Mouse (Mus musculus) heart, embryonic 11.5 days (tissue): ENCODE results near the gene Trpm4. TPM values are rescaled to one million over a fixed set of nuclear protein-coding genes. Genes with fewer than 3 reads are reported as not detected.
A peak's percentile ranks its signal among the peaks of the same experiment; 100 is the strongest.

Experiments used
- ATAC-seq: fragments of 200-750 bp; cut with Nextera tagmentation; replicated peaks from 2 replicates; pipeline ENCODE4 v1.8.0; 2017; ENCODE audit warnings: moderate library complexity; ENCODE audit not compliant: insufficient number of reproducible peaks, low FRiP score, low TSS enrichment
- H3K27ac ChIP-seq: fragments of 300-500 bp; sonication (generic); 2 replicates; pipeline ENCODE4 v1.5.1; 2014; ENCODE audit warnings: mild to moderate bottlenecking, low read depth, low read length
- H3K27me3 ChIP-seq: fragments of 300-500 bp; sonication (generic); 2 replicates; pipeline ENCODE4 v1.6.1; 2014; ENCODE audit warnings: mild to moderate bottlenecking, low read length, mixed read lengths; ENCODE audit not compliant: control insufficient read depth, insufficient read depth
- H3K36me3 ChIP-seq: fragments of 300-500 bp; sonication (generic); 2 replicates; pipeline ENCODE4 v1.6.1; 2014; ENCODE audit warnings: mild to moderate bottlenecking, low read length, moderate library complexity, mixed read lengths; ENCODE audit not compliant: control insufficient read depth, insufficient read depth
- H3K4me1 ChIP-seq: fragments of 300-500 bp; sonication (generic); 2 replicates; pipeline ENCODE4 v1.6.1; 2014; ENCODE audit warnings: low read length; ENCODE audit not compliant: control insufficient read depth, insufficient read depth
- H3K4me2 ChIP-seq: fragments of 300-500 bp; sonication (generic); 2 replicates; pipeline ENCODE4 v1.6.1; 2014; ENCODE audit warnings: mild to moderate bottlenecking, moderate library complexity
- H3K4me3 ChIP-seq: fragments of 300-500 bp; sonication (generic); 2 replicates; pipeline ENCODE4 v1.5.1; 2014; ENCODE audit warnings: low read depth, low read length
- H3K9ac ChIP-seq: fragments of 300-500 bp; sonication (generic); 2 replicates; pipeline ENCODE4 v1.6.1; 2014; ENCODE audit warnings: mild to moderate bottlenecking, low read depth, low read length, moderate library complexity
- H3K9me3 ChIP-seq: fragments of 300-500 bp; sonication (generic); replicated peaks from 2 replicates; pipeline ENCODE4 v1.6.1; 2016; ENCODE audit warnings: low read length; ENCODE audit not compliant: control insufficient read depth
- WGBS: fragments of 180-500 bp; shearing (Covaris S2); extraction: QIAGEN DNeasy Blood & Tissue Kit; methylation state at CpG from one replicate; pipeline ENCODE4 v1.1.7; 2014; ENCODE audit not compliant: insufficient replicate concordance; 5-methylcytosine and 5-hydroxymethylcytosine counted together
- polyA plus RNA-seq: library from polyadenylated mRNA; unstranded; fragments of >200 nt; fragmentation: Nextera tagmentation; extraction: Ambion mirVana; gene quantifications from 2 replicates; pipeline ENCODE4 v1.2.1, GENCODE M21; 2014

The Trpm4 gene
- polyA plus RNA-seq, 1 experiment from 2014 or later, result 9.8 TPM

DNA sequence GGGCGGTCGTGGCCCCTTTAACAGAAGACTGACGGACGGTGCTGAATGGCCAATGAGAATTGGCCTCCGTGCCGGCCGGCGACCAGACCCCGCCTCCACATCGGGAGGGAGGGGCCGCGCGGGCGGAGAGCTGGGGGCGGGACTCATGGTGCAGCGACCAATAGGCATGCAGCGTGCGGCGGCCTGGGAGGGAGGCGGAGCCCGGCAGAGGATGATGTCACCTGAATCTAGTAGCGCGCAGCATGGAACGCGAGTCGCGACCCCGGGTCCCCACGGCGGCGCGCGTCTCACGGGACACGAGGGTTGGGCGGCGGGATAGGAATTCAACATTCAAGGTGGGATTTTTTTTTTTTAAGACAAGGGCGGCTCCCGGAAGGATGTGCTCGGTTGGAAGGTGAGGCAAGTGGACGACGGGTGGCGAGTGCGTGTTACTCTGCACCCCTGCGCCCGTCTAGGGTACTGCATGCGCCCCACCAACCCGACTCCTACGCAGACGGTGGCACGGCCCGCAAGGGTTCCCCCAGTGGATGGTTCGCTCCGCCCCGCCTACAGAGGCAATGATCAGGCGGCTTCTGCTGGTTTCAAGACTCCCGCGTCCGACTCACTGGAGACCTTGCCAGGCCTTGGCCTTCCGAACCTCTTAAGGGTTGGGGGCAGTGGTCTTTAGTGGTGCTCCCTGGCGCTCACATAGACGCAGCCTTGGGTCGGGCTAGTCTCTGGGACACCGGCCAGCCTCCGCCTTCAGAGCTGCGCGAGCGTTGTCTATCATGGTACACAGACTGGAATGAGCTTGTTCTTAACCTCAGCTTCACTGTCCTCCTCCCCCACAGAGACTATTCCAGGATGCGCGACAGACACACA is 33.7 kb upstream of the Trpm4 start:
- Histone ChIP-seq H3K4me1 (peaks cover 25% of the 10 kb centered on the region), H3K27ac (peak overlapping the region; percentile 54; the same call in 1 of the 2 replicates), H3K4me2 (peak overlapping the region; percentile 98), H3K4me3 (peak overlapping the region; percentile 56), H3K27me3 (peaks cover 56% of the 10 kb centered on the region), H3K36me3 (no peaks in the 10 kb centered on the region), H3K9ac (peak overlapping the region; percentile 72), H3K9me3 (no peaks in the 10 kb centered on the region)
- WGBS, result under 1% methylated on average over 70 of the region's 70 CpGs
- peak; percentile 80 for ATAC-seq

DNA sequence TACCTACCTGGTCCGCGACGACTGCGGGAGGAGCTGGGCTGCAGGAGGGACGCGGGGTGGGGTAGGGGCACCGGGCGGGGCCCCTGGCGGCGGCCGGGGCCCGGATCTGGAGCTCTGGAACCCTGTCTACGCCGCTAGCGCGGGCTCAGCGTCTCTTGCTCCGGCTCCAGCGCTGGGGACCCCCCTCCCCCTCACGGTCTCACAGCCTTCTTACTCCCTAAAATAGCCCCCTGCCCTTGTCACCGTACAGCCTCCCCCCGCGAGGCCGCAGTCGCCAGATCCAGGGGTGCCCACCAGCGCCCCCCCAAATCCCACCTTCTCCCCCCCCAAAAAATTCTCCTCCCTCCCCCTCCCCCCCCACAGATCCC is 33.1 kb upstream of the Trpm4 start, which contains the start of gene Ppfia3:
Ppfia3 (minus strand) TSS at position 368 of the 368 bp plus-strand sequence.
- Histone ChIP-seq H3K4me2 (peak within 1 kb of the TSS; percentile 98), H3K9me3 (no peaks in the 10 kb centered on the region), H3K4me1 (peaks cover 27% of the 10 kb centered on the region), H3K27me3 (peaks cover 62% of the 10 kb centered on the region), H3K9ac (peak within 1 kb of the TSS; percentile 72), H3K4me3 (peak within 1 kb of the TSS; percentile 56), H3K27ac (peak within 1 kb of the TSS; percentile 54; the same call in 1 of the 2 replicates), H3K36me3 (no peaks in the 10 kb centered on the region)
- WGBS, result 0% methylated on average over 26 of the region's 26 CpGs
- no peak; the same call in 1 of the 2 replicates for ATAC-seq

DNA sequence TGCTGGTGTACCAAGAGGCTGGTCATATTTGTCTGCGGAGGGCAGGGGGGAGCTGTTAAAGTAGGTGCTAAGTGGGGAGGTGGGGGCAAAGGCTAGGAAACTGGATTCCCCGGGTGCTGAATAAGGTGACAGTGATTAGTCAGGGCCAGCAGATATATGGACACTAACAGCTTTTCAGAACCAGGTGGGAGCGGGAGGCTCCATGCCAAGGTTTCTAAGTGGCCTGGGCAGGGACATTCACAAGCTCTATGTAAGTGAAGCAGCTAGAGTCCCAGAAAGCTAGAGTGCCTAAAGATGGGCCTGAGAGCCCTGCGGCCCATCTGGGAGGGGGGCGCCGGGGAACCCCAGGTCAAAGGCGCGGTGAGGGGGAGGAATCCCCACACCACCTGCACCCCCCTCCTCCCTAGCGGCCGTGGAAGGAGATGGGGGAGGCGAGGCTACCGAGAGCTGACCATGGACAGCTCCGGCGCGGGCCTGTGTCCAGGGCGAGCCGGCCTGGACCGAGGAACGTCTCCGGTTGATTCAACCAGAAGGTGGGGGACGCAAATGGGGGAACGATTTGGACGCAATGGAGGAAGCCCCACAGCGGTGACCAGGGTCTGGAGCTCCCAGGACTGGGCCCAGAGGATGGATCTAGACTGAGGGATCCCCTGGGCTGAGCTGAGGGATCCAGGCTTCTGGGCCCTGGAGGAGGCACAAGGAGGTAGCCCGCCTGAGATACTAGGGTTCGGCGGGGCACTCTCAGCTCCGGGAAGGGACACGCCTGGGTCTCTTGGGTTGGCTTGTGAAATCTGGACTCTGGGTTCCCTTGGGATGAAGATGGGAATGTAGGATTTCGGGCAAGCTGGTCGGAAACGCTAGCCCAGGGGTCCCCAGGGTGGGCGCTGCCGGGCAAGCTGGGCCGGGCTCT is 32.4 kb upstream of the Trpm4 start:
- WGBS, result 4% methylated on average over 35 of the region's 35 CpGs

DNA sequence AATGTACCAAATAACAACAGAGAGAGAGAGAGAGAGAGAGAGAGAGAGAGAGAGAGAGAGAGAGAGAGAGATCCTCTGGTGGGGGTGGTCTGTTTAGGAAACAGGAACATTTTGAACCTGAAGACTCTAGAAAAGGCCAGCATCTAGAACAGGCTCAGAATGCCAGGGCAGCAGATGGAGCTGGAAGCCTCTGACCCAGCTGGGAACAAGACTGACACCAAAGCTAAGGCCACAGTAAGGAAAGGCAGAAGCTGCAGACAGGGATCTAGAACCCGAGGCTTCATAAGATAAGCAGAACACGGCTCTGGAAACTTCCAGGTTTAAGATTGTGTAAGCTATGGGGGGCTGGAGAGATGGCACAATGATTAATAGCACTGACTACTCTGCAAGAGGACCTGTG is 30.4 kb upstream of the Trpm4 start:
- Histone ChIP-seq H3K9me3 (no peaks in the 10 kb centered on the region), H3K4me3 (no peak overlapping the region), H3K4me2 (no peak overlapping the region), H3K4me1 (peaks cover 17% of the 10 kb centered on the region), H3K36me3 (no peaks in the 10 kb centered on the region), H3K27me3 (peaks cover 75% of the 10 kb centered on the region), H3K9ac (no peak overlapping the region), H3K27ac (no peak overlapping the region)
- 72% methylated on average over 2 of the region's 2 CpGs for WGBS
- no peak for ATAC-seq

More for the DNA sequence above, 32.4 kb upstream of the Trpm4 start:
- H3K9me3 ChIP-seq, result no peaks in the 10 kb centered on the region
- H3K36me3 ChIP-seq, result no peaks in the 10 kb centered on the region
- no peak overlapping the region for H3K27ac ChIP-seq
- peaks cover 29% of the 10 kb centered on the region for H3K4me1 ChIP-seq
- no peak for ATAC-seq
- peaks cover 68% of the 10 kb centered on the region for H3K27me3 ChIP-seq
- H3K4me3 ChIP-seq, result peak overlapping the region; percentile 56
- H3K9ac ChIP-seq, result peak overlapping the region; percentile 71; the same call in 1 of the 2 replicates
- peak overlapping the region; percentile 98 for H3K4me2 ChIP-seq

- ATAC-seq, result no peak
- H3K27me3 ChIP-seq, result peaks cover 67% of the 10 kb centered on the region
Measured at GRCm38 (mm10) chr7:45362801-45363200, 29.2 kb upstream of the Trpm4 start.

GRCm38 (mm10) chr7:45361243-45361804 is 27.7 kb upstream of the Trpm4 start:
- no peaks in the 10 kb centered on the region for H3K9me3 ChIP-seq
- H3K36me3 ChIP-seq, result no peaks in the 10 kb centered on the region
- peak overlapping the region; percentile 37 for H3K4me3 ChIP-seq
- H3K9ac ChIP-seq, result no peak overlapping the region
- WGBS, result 2% methylated on average over 43 of the region's 43 CpGs
- no peak overlapping the region for H3K27ac ChIP-seq
- peak; percentile 68 for ATAC-seq
- peaks cover 69% of the 10 kb centered on the region for H3K27me3 ChIP-seq
- H3K4me2 ChIP-seq, result peak overlapping the region; percentile 69
- H3K4me1 ChIP-seq, result peaks cover 8% of the 10 kb centered on the region

More at GRCm38 (mm10) chr7:45362801-45363200, 29.2 kb upstream of the Trpm4 start:
- Histone ChIP-seq H3K9me3 (no peaks in the 10 kb centered on the region), H3K4me3 (no peak overlapping the region), H3K27ac (no peak overlapping the region), H3K9ac (no peak overlapping the region), H3K36me3 (no peaks in the 10 kb centered on the region), H3K4me1 (peaks cover 15% of the 10 kb centered on the region), H3K4me2 (no peak overlapping the region)
- WGBS, result 6% methylated on average over 13 of the region's 13 CpGs

DNA sequence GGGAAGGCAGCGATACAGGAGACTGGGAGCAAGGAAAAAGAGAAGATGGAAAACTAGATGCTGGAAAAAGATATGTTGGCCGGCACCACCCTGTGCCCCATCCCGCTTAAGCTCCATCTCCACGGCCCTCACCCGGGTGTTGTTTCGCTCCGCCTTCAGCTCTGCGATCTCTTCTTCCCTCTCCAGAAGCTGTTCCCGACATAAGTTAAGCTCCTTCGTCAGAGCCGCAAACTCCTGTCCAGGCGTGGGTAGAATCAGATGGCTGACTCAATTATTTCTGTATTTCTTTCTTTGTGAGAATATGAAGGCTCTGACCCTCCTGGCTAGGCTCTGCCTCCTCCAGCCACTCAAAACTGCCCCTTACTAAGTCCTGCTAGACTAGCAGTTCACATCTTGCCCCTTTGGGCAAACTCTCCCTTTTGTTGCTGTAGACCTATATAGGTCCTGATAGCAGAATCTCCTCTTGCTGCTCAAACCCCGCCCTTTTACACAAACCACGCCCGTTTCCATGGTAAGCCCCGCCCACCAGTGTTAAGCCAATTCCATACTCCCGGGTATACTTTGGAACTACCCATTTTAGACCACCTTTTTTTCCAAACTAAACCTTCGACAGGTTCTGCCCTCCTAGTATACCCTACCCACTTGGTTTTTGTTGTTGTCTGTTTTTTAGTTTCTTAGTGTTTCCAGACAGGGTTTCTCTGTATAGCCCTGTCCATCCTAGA is 27.0 kb upstream of the Trpm4 start:
- no peak for ATAC-seq
- Histone ChIP-seq H3K36me3 (no peaks in the 10 kb centered on the region), H3K4me3 (no peak overlapping the region; the same call in 1 of the 2 replicates), H3K9me3 (no peaks in the 10 kb centered on the region), H3K9ac (no peak overlapping the region), H3K27me3 (peaks cover 66% of the 10 kb centered on the region), H3K27ac (no peak overlapping the region), H3K4me1 (peaks cover 4% of the 10 kb centered on the region), H3K4me2 (no peak overlapping the region; the same call in 1 of the 2 replicates)
- 38% methylated on average over 18 of the region's 18 CpGs for WGBS
